Mouse (Mus musculus) adrenal gland, adult 8-10 months (tissue): ENCODE data around the gene 4933406M09Rik. TPM values are rescaled to one million over a fixed set of nuclear protein-coding genes. Genes with fewer than 3 reads are reported as not detected.

Source experiments
- DNase-seq: peaks from one replicate; pipeline ENCODE4 v3.0.0; 2022
- total RNA-seq, 4 experiments: library from RNA; stranded (reverse); gene quantifications; 2 replicates each; pipeline ENCODE4 v1.2.4; 2022

The 4933406M09Rik gene
- total RNA-seq, 4 experiments from 2014 or later: not detected

- no peak for DNase-seq
Observed at GRCm38 (mm10) chr1:134381795-134382625, 3.7 kb upstream of the 4933406M09Rik start.

DNA sequence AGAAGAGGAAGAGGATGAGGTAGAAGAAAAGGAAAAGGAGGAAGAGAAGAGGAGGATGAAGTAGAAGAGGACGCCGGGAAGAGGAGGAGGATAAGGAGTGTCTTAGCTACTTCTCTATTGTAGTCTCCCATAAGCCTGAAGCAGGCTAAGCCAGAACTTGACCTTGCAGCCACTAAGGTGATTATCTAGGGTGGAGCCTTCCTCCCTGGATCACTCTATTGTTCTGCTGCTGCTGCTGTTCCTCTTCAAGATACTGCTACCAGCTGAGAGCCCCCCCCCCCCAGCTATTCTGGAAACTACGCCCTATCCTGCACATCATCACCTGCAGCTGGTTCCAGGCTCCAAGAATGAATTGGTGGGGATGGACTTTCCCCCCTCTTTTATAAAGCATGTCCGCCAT, 1.2 kb upstream of the 4933406M09Rik start:
- no peak for DNase-seq

GRCm38 (mm10) chr1:134385176-134385575, 564 bp upstream of the 4933406M09Rik start:
- no peak for DNase-seq

GRCm38 (mm10) chr1:134393827-134394226, 8.1 kb downstream of the 4933406M09Rik start:
- DNase-seq: no peak

GRCm38 (mm10) chr1:134398210-134398609, 12.5 kb downstream of the 4933406M09Rik start:
- DNase-seq: no peak

GRCm38 (mm10) chr1:134399735-134400134, 14.0 kb downstream of the 4933406M09Rik start:
- no peak for DNase-seq

GRCm38 (mm10) chr1:134405509-134406413, 20.0 kb downstream of the 4933406M09Rik start, which contains the start of gene Cyb5r1:
TSS of gene Cyb5r1 (plus strand) at chr1:134405559.
- peak; percentile 65 for DNase-seq

- DNase-seq: no peak
Observed at GRCm38 (mm10) chr1:134406414-134406771, 20.7 kb downstream of the 4933406M09Rik start.

GRCm38 (mm10) chr1:134408080-134408479, 22.3 kb downstream of the 4933406M09Rik start:
- no peak for DNase-seq

GRCm38 (mm10) chr1:134411706-134412629, 26.2 kb downstream of the 4933406M09Rik start:
- no peak for DNase-seq

DNA sequence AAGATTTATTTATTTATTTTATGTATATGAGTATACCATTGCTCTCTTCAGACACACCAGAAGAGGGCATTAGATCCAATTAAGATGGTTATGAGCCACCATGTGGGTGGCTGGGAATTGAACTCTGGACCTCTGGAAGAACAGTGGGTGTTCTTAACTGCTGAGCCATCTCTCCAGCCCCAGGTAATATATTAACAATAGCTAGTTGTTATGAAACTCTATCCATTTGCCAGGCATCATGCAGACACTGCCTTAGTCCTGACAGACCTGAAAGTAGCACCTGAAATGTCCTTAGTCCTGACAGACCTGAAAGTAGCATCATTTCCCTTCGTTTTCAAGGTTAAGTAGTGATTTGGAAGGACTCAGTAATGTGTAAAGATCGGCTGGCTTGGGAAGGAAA, 28.3 kb downstream of the 4933406M09Rik start:
- DNase-seq: no peak

- no peak for DNase-seq
Observed at GRCm38 (mm10) chr1:134414501-134415167, 28.9 kb downstream of the 4933406M09Rik start.

- peak; percentile 98 for DNase-seq
Observed at GRCm38 (mm10) chr1:134415168-134415831, 29.6 kb downstream of the 4933406M09Rik start, which contains the start of gene Adipor1. TSS of gene Adipor1 (plus strand) at chr1:134415378.

GRCm38 (mm10) chr1:134418414-134418975, 32.8 kb downstream of the 4933406M09Rik start:
- DNase-seq: no peak

DNA sequence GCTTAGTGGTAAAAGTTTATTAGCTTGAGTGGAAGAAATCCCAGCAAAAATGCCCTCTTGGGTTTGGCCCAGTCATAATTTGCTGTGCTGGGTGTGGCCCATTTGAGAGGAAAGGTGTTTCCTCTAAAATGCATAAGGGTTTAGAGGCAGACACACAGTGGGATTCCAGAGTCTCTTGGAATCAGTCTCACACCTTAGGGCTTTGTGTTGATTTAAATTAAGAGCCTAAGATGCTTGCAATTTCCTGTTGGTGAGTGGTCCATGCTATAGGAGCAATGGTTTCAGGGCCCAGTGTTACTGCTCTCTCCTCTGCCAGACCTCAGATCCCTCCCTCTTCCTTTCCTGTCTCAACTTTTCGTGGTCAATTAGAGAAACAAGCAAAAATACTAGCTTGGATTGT, 33.4 kb downstream of the 4933406M09Rik start:
- no peak for DNase-seq

GRCm38 (mm10) chr1:134419751-134420458, 34.2 kb downstream of the 4933406M09Rik start:
- DNase-seq: peak; percentile 81

DNA sequence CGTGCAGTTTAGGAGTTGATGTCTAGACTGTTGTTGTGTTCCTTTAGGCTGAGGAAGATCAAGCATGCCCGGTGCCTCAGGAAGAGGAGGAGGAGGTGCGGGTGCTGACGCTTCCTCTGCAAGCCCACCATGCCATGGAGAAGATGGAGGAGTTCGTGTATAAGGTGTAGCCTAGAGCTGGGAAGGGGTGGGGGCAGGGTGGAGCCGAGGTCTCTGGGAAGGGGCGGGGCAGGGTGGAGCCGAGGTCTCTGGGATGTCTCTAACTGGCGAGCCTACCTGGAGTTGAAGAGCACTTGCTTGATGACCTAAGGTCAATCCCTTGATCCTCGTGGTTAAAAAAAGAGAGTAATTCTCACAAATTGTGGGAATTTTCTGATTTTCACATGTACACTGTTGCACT, 38.2 kb downstream of the 4933406M09Rik start:
- no peak for DNase-seq

- DNase-seq: no peak
Observed at GRCm38 (mm10) chr1:134426289-134426688, 40.5 kb downstream of the 4933406M09Rik start.

DNA sequence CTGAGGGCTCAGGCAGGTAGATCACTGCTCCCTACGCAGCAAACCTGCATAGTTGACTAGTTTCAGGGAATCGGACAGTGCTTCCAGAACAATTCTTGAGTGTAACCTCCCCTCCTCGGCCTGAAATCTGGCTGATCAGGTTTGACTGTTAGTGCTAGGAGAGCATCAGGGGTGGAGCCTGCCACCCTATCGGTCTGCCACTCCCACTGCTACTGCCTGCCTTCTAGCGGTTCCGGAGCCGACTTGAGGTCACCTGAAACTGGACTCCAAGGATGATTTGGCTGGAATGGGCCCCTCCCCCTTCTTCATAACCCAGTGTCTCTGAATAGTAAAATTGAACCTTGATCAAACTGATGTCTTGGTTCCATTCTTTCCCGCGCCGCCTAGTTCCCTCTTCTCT, 47.3 kb downstream of the 4933406M09Rik start:
- no peak for DNase-seq

- no peak for DNase-seq
Observed at GRCm38 (mm10) chr1:134433473-134433872, 47.7 kb downstream of the 4933406M09Rik start.
